Mouse (Mus musculus): Measurements from ENCODE around the gene Olfr450. TPM values are rescaled to one million over a fixed set of nuclear protein-coding genes. Genes with fewer than 3 reads are reported as not detected.

Gene Olfr450
- polyA plus RNA-seq, 1 experiment from 2014 or later = not detected

Other genes starting within 250 kb of the Olfr450 start
- gene Tcaf3, start 214.2 kb upstream of the Olfr450 start, polyA plus RNA-seq (2014; fragmentation: Nextera tagmentation; extraction: Ambion mirVana) = not detected in 2 replicates
- gene Tcaf2, start 166.7 kb upstream of the Olfr450 start, polyA plus RNA-seq (2014; fragmentation: Nextera tagmentation; extraction: Ambion mirVana) = 3.4 and 3.5 TPM in 2 replicates
- gene Tcaf1, start 101.9 kb upstream of the Olfr450 start, polyA plus RNA-seq (2014; fragmentation: Nextera tagmentation; extraction: Ambion mirVana) = 77.1 and 85.5 TPM in 2 replicates
- not detected in 2 replicates for gene Olfr453, start 72.6 kb upstream of the Olfr450 start, polyA plus RNA-seq (2014; fragmentation: Nextera tagmentation; extraction: Ambion mirVana)
- not detected in 2 replicates for gene Olfr38, start 55.5 kb upstream of the Olfr450 start, polyA plus RNA-seq (2014; fragmentation: Nextera tagmentation; extraction: Ambion mirVana)
- gene Olfr452, start 26.8 kb upstream of the Olfr450 start, polyA plus RNA-seq (2014; fragmentation: Nextera tagmentation; extraction: Ambion mirVana) = not detected in 2 replicates
- not detected in 2 replicates for gene Olfr449, start 22.4 kb downstream of the Olfr450 start, polyA plus RNA-seq (2014; fragmentation: Nextera tagmentation; extraction: Ambion mirVana)
- gene Olfr448, start 78.5 kb downstream of the Olfr450 start, polyA plus RNA-seq (2014; fragmentation: Nextera tagmentation; extraction: Ambion mirVana) = not detected in 2 replicates
- not detected in 2 replicates for gene Olfr447, start 96.9 kb downstream of the Olfr450 start, polyA plus RNA-seq (2014; fragmentation: Nextera tagmentation; extraction: Ambion mirVana)
- gene Olfr446, start 109.4 kb downstream of the Olfr450 start, polyA plus RNA-seq (2014; fragmentation: Nextera tagmentation; extraction: Ambion mirVana) = not detected in 2 replicates
- not detected in 2 replicates for gene Olfr444, start 137.1 kb downstream of the Olfr450 start, polyA plus RNA-seq (2014; fragmentation: Nextera tagmentation; extraction: Ambion mirVana)